Comparison of ENCODE assay signal across 18 mouse cellular contexts in the genomic region with DNA sequence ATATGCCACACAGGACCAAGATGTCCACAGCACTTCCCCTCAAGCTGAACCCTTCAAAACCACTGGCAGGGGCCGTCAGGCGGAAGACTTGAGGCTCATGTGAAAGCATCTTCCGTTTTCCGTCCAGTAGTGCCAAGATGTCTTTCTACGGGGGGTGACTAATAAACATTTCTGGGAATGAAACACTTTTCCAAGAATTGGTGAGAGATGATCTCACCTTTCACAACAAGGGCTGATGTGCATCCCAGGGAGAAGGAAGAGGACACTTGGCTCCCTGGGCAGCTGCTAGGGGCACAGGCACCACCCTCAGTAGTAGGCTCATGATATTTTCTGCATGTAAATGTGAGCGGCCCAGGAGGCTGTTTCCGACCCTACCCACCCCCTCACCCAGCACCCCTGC.
"Had no signal": no experiment of that assay in that cellular context is flagged by ENCODE, and none has a peak within 500 bp of the region (broad histone marks: within the 10 kb centered on the region; RNA-seq: fewer than 3 reads in every experiment).

No protein-coding gene starts in this region.

- H3K36me3 ChIP-seq: liver, embryonic 13.5 days; neural tube, embryonic 15.5 days had no signal

- H3K4me3 ChIP-seq: layer of hippocampus, adult 2 months; liver, embryonic 13.5 days; megakaryocyte, embryonic 14.5 days; neural tube, embryonic 12.5 days; neural tube, embryonic 15.5 days had no signal

- H3K4me1 ChIP-seq: liver, embryonic 13.5 days had no signal

- H3K27ac ChIP-seq: kidney, postnatal 0 days; layer of hippocampus, adult 2 months; liver, embryonic 13.5 days; neural tube, embryonic 12.5 days; neural tube, embryonic 15.5 days had no signal

- H3K9ac ChIP-seq: liver, embryonic 13.5 days; lung, embryonic 14.5 days; neural tube, embryonic 12.5 days; neural tube, embryonic 15.5 days had no signal

- H3K9me3 ChIP-seq: liver, embryonic 13.5 days; megakaryocyte, embryonic 14.5 days; neural tube, embryonic 12.5 days; neural tube, embryonic 15.5 days had no signal

- H3K4me2 ChIP-seq: liver, embryonic 13.5 days; lung, embryonic 14.5 days; midbrain, embryonic 11.5 days; neural tube, embryonic 12.5 days; neural tube, embryonic 15.5 days had no signal

- H3K27me3 ChIP-seq: liver, embryonic 13.5 days; neural tube, embryonic 15.5 days had no signal

- DNase-seq: kidney, adult 2 months; kidney, postnatal 25 days; layer of hippocampus, adult 9-11 months; liver, embryonic 13.5 days; lung, embryonic 14.5 days; lung, postnatal 10 days; lung, postnatal 36 days; midbrain, embryonic 14.5 days; right cerebral cortex, adult 18-20 months; right cerebral cortex, postnatal 14 days; right cerebral cortex, postnatal 4 days; thymus, postnatal 25 days had no signal
